Mouse (Mus musculus): ENCODE measurements around the gene Lsm4.

GRCm38 (mm10) chr8:70667071-70667470, 6.0 kb upstream of the Lsm4 start:
- TF ChIP-seq CTCF (IDR thresholded peaks at IDR 0.05; ENCODE audit: borderline replicate concordance, extremely low read depth, insufficient read depth, insufficient read length) (no peak), POLR2A (IDR thresholded peaks at IDR 0.05; ENCODE audit: borderline replicate concordance, extremely low read depth, insufficient read depth, insufficient read length, poor library complexity, severe bottlenecking) (no peak)

All from brain, embryonic 14.5 days (tissue).